Mouse (Mus musculus) bone marrow macrophage, adult 2 months (primary cell): Measurements from ENCODE around the gene 5730596B20Rik.

Source experiments
- CTCF ChIP-seq: IDR thresholded peaks from 2 replicates; pipeline ENCODE4 v1.5.1; 2012; ENCODE audit warnings: low read depth, mild to moderate bottlenecking, low read length, moderate library complexity
- POLR2A ChIP-seq: IDR thresholded peaks from 2 replicates; pipeline ENCODE4 v1.6.1; 2012; ENCODE audit warnings: mild to moderate bottlenecking, low read depth, low read length, borderline replicate concordance

GRCm38 (mm10) chr6:52162611-52163365 lies 14.5 kb upstream of the 5730596B20Rik start:
- TF ChIP-seq CTCF = no peak
- no peak for TF ChIP-seq POLR2A
